Mouse (Mus musculus) liver, embryonic 16.5 days (tissue): Measurements from ENCODE around the gene Myo6. TPM values are rescaled to one million over a fixed set of nuclear protein-coding genes. Genes with fewer than 3 reads are reported as not detected.

ENCODE experiments used
- ATAC-seq: fragments of 200-750 bp; cut with Nextera tagmentation; 2 replicates; pipeline ENCODE4 v1.8.0; 2017; ENCODE audit warnings: low read depth, mild to moderate bottlenecking, moderate number of reproducible peaks, moderate library complexity
- H3K27ac ChIP-seq: fragments of 300-500 bp; sonication (generic); 2 replicates; pipeline ENCODE4 v1.5.1; 2014; ENCODE audit warnings: mild to moderate bottlenecking, low read length
- H3K27me3 ChIP-seq: fragments of 300-500 bp; sonication (generic); 2 replicates; pipeline ENCODE4 v1.6.1; 2014; ENCODE audit warnings: low read depth, low read length, mixed read lengths; ENCODE audit not compliant: control insufficient read depth, insufficient read depth
- H3K36me3 ChIP-seq: fragments of 300-500 bp; sonication (generic); 2 replicates; pipeline ENCODE4 v1.6.1; 2014; ENCODE audit warnings: mild to moderate bottlenecking; ENCODE audit not compliant: control insufficient read depth, insufficient read depth
- H3K4me1 ChIP-seq: fragments of 300-500 bp; sonication (generic); 2 replicates; pipeline ENCODE4 v1.6.1; 2014; ENCODE audit warnings: low read depth, low read length, mixed read lengths; ENCODE audit not compliant: control insufficient read depth
- H3K4me2 ChIP-seq: fragments of 300-500 bp; sonication (generic); 2 replicates; pipeline ENCODE4 v1.6.1; 2014; ENCODE audit warnings: low read depth, low read length, mixed read lengths
- H3K4me3 ChIP-seq: fragments of 300-500 bp; sonication (generic); 2 replicates; pipeline ENCODE4 v1.5.1; 2014; ENCODE audit warnings: low read depth, mild to moderate bottlenecking, low read length
- H3K9ac ChIP-seq: fragments of 300-500 bp; sonication (generic); 2 replicates; pipeline ENCODE4 v1.6.1; 2014; ENCODE audit warnings: low read depth, low read length
- H3K9me3 ChIP-seq: fragments of 300-500 bp; sonication (generic); replicated peaks from 2 replicates; pipeline ENCODE4 v1.6.1; 2016; ENCODE audit warnings: low read length; ENCODE audit not compliant: control insufficient read depth
- WGBS: fragments of 180-500 bp; shearing (Covaris S2); extraction: QIAGEN DNeasy Blood & Tissue Kit; methylation state at CpG from one replicate; pipeline ENCODE4 v1.1.7; 2014; ENCODE audit not compliant: insufficient replicate concordance; 5-methylcytosine and 5-hydroxymethylcytosine counted together
- polyA plus RNA-seq: library from polyadenylated mRNA; unstranded; fragments of >200 nt; fragmentation: Nextera tagmentation; extraction: Ambion mirVana; gene quantifications from 2 replicates; pipeline ENCODE4 v1.2.1, GENCODE M21; 2015

Gene Myo6
- polyA plus RNA-seq, 1 experiment from 2014 or later: 3.9 TPM

DNA sequence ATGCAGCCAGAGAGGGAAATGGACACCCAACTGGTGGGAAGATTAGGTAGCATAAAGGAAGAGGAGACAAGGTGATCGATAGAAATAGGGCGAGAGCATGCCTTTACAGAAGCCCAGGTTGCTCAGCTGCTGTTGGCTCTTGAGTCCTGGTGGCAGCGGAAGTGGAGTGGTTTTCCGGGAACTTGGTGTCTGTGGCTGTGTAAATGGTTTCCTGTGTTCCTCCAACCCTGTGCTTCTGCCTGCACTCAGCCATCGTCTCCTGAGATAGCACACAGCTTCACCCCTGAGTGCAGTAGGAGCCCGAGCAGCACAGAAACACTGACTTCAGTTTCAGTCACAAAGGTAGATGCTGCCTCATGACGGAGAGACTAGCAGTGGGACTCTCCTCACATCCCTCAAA lies 101.7 kb downstream of the Myo6 start:
- no peaks in the 10 kb centered on the region for H3K4me1 ChIP-seq
- H3K9me3 ChIP-seq: no peaks in the 10 kb centered on the region
- 21% methylated on average over 7 of the region's 7 CpGs for WGBS
- no peaks in the 10 kb centered on the region for H3K36me3 ChIP-seq
- no peak for ATAC-seq
- no peak overlapping the region for H3K4me3 ChIP-seq
- no peaks in the 10 kb centered on the region for H3K27me3 ChIP-seq
- H3K4me2 ChIP-seq: no peak overlapping the region
- no peak overlapping the region for H3K9ac ChIP-seq
- H3K27ac ChIP-seq: no peak overlapping the region

DNA sequence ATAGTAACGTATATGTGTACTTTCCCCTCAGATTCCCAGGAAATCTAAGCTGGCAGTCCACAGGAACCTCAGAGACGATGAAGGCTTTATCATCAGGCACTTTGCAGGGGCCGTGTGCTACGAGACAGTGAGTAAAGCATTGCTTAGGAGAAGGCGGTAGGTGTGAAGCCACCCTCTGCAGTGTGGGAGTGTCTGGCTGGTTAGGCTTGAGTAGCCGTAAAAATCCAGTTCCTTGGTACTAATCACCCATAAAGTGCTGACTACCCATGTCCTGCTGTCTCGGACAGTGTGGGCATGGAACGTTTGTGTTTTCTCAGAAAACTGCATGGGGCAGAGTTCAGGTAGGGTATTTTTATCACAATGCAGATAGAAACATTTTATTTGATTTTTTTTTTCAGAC lies 104.8 kb downstream of the Myo6 start:
- Histone ChIP-seq H3K36me3 (no peaks in the 10 kb centered on the region; the same call in 1 of the 2 replicates), H3K4me2 (no peak overlapping the region)
- ATAC-seq: no peak

DNA sequence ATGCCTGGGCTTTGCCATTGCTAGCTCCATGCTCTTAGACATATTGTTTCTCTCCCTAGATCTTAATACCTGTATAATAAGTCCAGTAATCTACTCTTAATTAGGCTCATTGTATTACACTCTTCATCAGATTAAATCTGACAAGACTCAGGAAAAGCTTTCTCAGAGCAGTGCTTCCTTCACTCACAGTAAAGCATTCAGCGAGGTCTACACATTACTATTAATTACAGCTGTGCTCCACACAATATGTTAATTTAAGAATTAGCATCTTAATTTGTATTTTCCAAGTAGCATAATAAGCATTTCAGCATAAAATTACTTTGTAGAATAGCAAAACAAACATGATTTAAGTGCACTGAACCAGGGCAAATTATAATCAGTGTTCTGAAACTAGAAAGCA lies 108.1 kb downstream of the Myo6 start:
- H3K36me3 ChIP-seq: no peaks in the 10 kb centered on the region; the same call in 1 of the 2 replicates
- no peak overlapping the region for H3K9ac ChIP-seq
- H3K4me1 ChIP-seq: no peaks in the 10 kb centered on the region
- ATAC-seq: no peak
- H3K4me2 ChIP-seq: no peak overlapping the region
- no peak overlapping the region for H3K4me3 ChIP-seq
- WGBS: 65% methylated on average over 1 of the region's 1 CpGs
- H3K27ac ChIP-seq: no peak overlapping the region
- H3K9me3 ChIP-seq: no peaks in the 10 kb centered on the region
- H3K27me3 ChIP-seq: no peaks in the 10 kb centered on the region

More for the DNA sequence above, 104.8 kb downstream of the Myo6 start:
- no peaks in the 10 kb centered on the region for H3K4me1 ChIP-seq
- no peaks in the 10 kb centered on the region for H3K27me3 ChIP-seq
- no peak overlapping the region for H3K27ac ChIP-seq
- H3K4me3 ChIP-seq: no peak overlapping the region
- no peak overlapping the region for H3K9ac ChIP-seq
- no peaks in the 10 kb centered on the region for H3K9me3 ChIP-seq
- WGBS: 71% methylated on average over 8 of the region's 8 CpGs

DNA sequence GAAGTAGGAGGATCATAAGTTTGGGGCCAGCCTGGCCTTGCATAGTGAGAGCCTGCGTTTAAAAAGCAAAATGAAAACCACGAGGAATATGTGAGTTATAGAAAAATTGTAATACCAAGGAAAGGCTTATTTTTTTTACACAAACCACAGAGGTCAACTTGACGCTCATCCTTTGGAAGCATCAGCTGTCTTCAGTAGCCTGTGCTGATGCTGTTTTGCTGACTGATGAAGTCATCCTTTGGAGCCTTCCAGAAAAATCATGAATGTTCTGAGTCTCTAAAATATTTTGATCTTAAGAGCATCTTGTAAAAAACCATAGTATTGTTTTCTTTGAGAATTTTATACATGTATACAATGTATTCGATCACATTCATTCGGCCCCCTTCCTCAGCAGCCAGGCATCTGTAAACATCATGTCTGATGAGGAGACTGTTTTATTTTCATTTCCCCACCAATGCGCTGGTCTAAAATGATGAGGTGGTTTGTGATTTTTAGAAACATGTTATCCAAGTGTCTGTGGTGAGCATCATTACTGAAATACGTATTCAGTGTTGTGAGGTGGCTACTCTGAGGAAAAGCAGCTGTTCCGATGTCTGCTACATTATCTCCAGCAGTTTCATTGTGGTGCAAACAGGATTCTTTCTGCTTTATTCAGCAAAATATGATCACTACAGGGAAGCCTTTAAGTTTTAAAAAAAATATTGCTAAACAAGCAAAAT lies 110.4 kb downstream of the Myo6 start:
- no peak for ATAC-seq
- Histone ChIP-seq H3K9ac (no peak overlapping the region), H3K36me3 (no peaks in the 10 kb centered on the region; the same call in 1 of the 2 replicates), H3K27ac (no peak overlapping the region), H3K4me3 (no peak overlapping the region), H3K4me2 (no peak overlapping the region), H3K9me3 (no peaks in the 10 kb centered on the region), H3K4me1 (no peaks in the 10 kb centered on the region), H3K27me3 (no peaks in the 10 kb centered on the region)
- 63% methylated on average over 8 of the region's 8 CpGs for WGBS

DNA sequence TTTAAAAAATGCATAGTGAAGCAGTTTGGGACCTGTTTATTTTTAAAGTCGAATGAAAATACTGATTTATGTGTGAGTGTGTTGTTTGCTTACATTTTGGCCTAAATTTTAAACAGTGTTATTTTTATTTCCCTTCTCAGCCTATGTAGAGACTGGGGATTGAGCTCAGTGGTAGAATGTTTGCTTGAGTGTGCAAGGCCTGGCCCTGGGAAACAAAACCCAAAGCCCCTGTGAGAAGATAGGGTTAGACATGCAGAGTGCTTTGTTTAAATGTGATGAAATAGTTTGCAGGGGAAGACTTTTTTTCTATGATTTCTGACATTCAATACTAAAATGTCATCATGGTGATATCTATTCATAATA lies 110.9 kb downstream of the Myo6 start:
- no peak overlapping the region for H3K4me2 ChIP-seq
- no peaks in the 10 kb centered on the region; the same call in 1 of the 2 replicates for H3K36me3 ChIP-seq
- no peak overlapping the region for H3K4me3 ChIP-seq
- no peaks in the 10 kb centered on the region for H3K4me1 ChIP-seq
- no peak overlapping the region for H3K27ac ChIP-seq
- WGBS: 66% methylated on average over 1 of the region's 1 CpGs
- no peak overlapping the region for H3K9ac ChIP-seq
- no peaks in the 10 kb centered on the region for H3K27me3 ChIP-seq
- H3K9me3 ChIP-seq: no peaks in the 10 kb centered on the region
- no peak for ATAC-seq

- H3K4me2 ChIP-seq: no peak overlapping the region
- H3K36me3 ChIP-seq: no peaks in the 10 kb centered on the region; the same call in 1 of the 2 replicates
- 40% methylated on average over 2 of the region's 2 CpGs for WGBS
- no peaks in the 10 kb centered on the region for H3K27me3 ChIP-seq
- H3K9me3 ChIP-seq: no peaks in the 10 kb centered on the region
- no peak overlapping the region for H3K27ac ChIP-seq
- no peaks in the 10 kb centered on the region for H3K4me1 ChIP-seq
- no peak overlapping the region for H3K9ac ChIP-seq
- no peak for ATAC-seq
- no peak overlapping the region for H3K4me3 ChIP-seq
These were observed 112.3 kb downstream of the Myo6 start for GRCm38 (mm10) chr9:80277157-80277556.

- Histone ChIP-seq H3K36me3 (no peaks in the 10 kb centered on the region; the same call in 1 of the 2 replicates), H3K4me1 (no peaks in the 10 kb centered on the region), H3K9me3 (no peaks in the 10 kb centered on the region), H3K27me3 (no peaks in the 10 kb centered on the region), H3K27ac (no peak overlapping the region), H3K4me3 (no peak overlapping the region), H3K9ac (no peak overlapping the region), H3K4me2 (no peak overlapping the region)
- no peak for ATAC-seq
- 53% methylated on average over 6 of the region's 6 CpGs for WGBS
These were observed 112.9 kb downstream of the Myo6 start for GRCm38 (mm10) chr9:80277770-80278169.

GRCm38 (mm10) chr9:80280724-80281123 lies 115.9 kb downstream of the Myo6 start:
- H3K36me3 ChIP-seq: no peaks in the 10 kb centered on the region
- no peak overlapping the region for H3K4me3 ChIP-seq
- H3K27ac ChIP-seq: no peak overlapping the region
- H3K4me2 ChIP-seq: no peak overlapping the region
- H3K9ac ChIP-seq: no peak overlapping the region
- ATAC-seq: no peak
- H3K4me1 ChIP-seq: no peaks in the 10 kb centered on the region
- no peaks in the 10 kb centered on the region for H3K27me3 ChIP-seq
- 77% methylated on average over 1 of the region's 1 CpGs for WGBS
- H3K9me3 ChIP-seq: no peaks in the 10 kb centered on the region

DNA sequence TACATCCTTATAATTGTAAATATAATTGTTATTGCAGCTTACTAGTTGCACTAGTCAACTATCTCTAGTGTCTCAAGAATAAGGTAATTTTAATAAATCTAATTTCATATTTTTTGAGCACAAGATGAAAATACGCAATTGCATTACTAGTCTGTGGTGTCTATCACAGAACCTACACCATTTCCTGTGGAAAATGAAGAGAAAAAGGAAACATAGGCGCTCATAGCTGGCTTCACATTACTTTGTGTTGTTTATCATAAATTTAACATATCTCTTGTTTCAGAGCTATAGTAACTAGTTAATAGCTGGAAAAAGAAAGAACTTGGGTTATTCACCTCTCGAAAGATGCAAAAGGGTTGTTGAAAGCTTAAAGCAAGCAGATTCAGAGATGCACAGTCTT lies 117.6 kb downstream of the Myo6 start:
- no peak overlapping the region for H3K27ac ChIP-seq
- no peaks in the 10 kb centered on the region for H3K27me3 ChIP-seq
- ATAC-seq: no peak
- H3K4me2 ChIP-seq: no peak overlapping the region
- H3K9ac ChIP-seq: no peak overlapping the region
- H3K4me1 ChIP-seq: no peaks in the 10 kb centered on the region
- 59% methylated on average over 3 of the region's 3 CpGs for WGBS
- H3K36me3 ChIP-seq: no peaks in the 10 kb centered on the region
- no peaks in the 10 kb centered on the region for H3K9me3 ChIP-seq
- H3K4me3 ChIP-seq: no peak overlapping the region
